Mouse (Mus musculus): ENCODE measurements around the gene Grin3b.

Gene Grin3b

DNA sequence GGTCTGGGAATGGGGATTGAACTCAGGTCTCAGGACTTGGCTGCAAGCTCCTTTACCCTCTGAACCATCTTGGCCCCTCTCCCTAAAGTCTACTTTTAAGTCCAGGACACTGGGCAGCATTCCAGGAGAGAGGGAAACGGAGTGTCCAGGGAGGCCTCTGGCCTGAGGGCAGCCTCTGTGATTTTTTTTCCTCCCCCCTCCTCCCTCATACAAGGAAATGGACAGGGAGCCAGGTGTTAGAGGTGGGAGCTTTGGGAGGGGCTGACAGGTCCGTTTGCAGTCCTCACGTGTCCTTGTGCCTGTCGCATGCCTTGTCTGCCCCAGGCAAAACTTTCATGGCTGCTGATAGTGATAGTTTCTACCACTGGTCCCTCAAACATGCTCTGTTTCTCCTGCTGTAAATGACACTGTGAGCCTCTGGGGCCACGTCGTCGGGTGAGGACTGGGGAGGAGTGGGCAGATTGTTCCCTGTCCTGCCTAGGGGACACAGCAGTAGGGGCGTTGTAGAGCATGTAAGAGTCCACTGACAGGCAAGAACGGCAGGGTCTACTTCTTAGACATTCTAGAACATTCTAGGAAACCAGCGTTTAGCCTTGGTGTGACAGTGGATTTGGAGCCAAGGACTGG is 34.1 kb upstream of the Grin3b start:
- peak; percentile 70 for DNase-seq (ENCODE audit: low spot score)

DNA sequence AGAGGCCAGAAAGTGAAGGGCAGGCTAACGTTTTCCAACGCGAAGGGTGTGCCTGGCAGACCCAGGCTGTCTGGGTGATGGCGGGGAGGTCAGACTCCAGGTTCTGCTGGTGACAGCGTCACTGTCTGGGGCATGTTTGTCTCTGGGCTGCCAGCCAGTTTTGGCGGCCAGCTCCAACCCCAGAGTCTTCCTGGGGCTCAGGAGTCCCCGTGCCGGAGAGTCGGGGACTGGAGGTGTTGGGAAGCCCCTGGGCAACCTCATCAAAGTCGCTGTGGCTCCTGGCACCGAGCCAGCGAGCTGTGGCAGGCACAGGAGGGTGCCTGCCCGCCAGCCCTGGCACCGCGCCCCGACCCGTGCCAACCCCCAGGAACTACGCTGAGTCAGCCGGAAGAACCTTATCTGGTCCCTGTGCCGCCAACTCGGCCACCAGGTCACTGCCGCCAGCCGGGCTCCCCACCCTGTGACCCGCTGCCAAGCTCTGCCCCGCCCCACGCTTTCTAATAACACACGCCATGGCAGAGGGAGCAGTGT is 33.5 kb upstream of the Grin3b start:
- no peak for DNase-seq (ENCODE audit: low spot score)

DNA sequence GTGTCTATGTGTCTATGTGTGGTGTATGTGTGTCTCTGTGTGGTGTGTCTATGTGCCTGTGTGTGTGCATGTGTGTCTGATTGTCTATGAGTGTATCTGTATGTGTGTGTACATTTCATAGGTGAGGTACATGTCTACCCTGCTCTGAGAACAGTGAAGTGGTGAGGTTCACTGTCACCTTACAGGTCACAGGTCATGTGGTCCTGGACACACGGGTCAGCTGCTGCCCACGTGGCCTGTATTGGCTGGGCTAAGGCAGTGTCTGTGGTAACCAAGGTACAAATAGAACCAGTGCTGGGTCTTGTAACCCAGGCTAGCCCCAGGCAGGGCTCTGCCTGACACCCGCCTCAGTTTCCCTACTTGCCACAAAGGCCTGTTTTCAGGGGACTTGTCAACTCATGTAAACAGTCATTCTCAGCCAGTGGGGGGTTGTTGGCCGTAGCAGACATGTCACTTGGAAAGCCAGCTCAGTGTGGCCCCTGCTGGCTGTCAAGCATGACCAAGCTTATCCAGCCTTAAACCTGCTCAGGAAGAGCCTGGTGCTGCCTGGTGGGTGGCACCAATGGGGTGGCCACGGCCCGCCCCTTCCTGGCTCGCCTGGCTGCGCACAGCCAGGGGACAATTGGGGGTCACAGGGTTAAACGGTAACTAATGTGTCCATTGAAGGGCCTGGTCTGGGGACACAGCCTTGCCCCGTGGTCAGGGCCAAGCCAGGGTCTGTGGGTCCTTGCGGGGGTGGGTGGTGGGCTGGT is 32.6 kb upstream of the Grin3b start:
- no peak for DNase-seq (ENCODE audit: low spot score)

DNA sequence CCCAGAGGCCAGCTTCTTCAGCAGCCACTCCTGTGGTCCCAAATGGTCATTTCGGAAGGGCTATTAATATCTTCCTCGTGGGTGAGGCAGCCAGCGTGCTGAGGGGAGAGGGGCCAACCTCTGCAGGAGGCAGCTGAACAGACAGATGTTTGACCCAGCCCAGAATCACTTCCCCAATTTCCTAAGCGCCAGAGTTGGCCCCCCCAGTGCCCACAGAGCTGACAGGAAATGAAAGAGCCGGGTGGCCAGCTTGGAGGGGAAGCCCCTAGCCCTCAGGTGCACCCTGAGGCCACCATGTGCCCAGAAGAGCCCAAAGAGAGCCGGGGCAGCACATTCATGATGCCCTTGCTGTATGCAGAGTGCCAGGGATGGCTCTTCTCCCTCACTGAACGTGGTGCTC is 29.8 kb upstream of the Grin3b start:
- DNase-seq (ENCODE audit: low spot score) = no peak

DNA sequence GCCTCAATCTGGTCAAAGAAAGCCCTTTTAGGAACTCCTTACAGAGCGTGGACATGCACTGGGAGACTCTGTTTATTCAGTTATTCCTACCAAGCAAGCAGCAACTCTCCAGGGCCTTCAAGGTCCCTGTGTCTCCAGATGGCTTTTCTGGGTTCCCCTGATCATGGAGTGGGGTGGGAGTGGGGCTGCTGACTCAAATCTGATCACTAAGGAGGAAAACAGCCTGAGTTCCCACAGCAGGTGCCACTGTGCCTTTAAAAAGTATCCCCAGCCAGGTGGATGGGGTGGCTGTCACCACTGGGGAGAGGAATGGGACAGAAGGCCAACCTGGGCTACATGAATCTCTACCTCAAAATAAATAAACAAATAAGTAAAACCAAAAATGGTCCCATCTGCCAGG is 27.5 kb upstream of the Grin3b start:
- no peak for DNase-seq (ENCODE audit: low spot score)

DNA sequence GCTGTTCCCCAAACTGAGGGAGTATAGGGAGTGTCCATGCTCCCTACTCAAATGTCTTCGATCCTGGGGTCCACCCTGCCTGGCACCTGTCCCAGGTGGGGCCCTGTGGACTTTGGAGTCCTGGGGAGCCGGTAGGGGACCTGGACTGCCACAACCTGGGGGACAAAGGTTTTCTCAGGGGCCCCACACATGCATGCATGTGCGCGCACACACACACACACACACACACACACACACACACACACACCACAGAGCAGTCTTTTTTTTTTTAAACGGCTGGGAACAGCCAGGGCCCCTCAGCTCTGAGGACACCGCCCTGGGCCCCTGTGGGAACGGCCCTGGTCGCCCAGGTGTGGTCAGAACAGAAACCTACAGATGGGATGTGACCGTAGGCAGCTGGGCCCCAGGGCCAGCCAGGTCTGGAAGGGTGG is 27.0 kb upstream of the Grin3b start:
- no peak for DNase-seq (ENCODE audit: low spot score)

DNA sequence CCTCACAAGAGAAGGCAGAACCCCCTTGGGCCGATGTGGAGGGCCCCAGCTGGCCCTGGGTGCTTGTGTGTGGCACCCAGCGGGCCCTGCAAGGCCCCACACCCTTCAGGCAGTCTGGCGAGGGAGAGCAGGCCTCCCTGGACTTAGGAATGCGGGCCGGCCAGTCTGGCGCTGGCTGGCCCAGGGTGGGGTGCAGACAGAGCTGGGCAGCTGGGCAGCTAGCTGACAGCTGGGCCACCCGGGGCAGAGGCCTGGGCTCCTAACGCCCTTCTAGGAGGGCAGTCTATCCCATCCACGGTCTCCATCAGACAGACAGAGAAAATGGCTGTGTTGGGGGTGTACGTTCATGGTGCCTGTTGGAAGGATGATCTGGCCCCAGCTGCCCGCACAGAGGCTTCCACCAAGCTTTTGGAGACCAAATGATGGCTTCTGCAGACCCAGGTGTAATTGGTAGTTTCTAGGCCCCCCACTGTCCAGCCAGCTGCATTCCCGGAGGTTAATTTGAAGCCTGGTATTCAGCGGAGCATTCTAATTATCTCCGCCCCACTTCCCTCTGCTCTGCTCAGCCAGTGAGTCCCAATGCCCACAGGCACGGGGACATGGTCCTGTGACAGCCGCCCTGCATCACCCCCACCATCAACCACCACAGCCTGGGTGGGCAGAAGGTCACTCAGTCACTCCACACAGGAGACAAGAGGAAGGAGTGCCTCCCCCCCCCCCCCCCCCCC is 24.8 kb upstream of the Grin3b start:
- no peak for DNase-seq (ENCODE audit: low spot score)

DNA sequence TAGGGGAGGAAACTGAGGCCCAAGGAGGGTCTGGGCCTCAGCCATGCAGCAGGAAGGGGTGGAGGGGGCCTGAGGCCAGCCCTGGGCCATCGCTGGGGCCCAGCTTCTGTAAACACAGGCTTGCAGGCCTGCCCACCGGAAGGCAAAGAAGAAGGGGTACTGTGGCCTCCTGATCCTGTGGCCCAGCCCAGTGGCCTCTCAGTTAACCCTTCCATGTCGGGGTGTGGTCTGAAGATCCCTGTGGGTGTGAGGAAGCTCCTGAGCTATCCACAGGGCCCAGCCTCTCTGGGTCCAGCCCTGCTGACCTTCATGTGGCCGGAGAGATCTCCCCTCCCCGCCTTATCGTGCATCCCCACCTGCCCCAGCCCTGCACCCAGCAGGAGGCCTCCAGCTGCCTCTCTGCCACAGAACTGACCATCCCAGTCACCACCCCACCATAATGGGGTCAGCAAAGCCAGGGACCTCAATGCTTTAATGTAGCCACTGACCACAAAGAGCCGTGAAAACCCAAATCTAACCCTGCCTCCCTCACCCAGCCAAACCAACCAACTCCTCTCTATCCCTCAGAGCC is 23.7 kb upstream of the Grin3b start:
- no peak for DNase-seq (ENCODE audit: low spot score)

DNA sequence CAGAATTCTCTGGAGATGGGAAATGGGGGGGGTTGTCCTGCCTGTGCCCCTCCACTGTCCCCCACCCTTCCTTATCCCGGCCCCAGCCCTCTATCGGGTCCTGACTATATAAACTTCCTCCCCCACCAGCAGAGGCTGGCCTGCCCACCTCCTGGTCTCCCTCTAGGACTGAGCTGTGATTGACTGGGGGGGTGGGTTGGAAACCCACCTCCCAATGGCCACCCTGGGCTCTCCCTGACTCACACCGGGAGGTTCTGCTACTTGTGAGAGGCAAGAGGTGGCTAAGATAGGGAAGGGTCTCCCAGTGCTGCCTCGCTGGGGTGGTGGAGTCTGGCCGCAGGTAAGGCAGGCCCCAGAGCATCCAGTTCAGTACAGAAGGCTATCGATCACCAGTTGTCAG is 23.0 kb upstream of the Grin3b start:
- DNase-seq (ENCODE audit: low spot score) = no peak

DNA sequence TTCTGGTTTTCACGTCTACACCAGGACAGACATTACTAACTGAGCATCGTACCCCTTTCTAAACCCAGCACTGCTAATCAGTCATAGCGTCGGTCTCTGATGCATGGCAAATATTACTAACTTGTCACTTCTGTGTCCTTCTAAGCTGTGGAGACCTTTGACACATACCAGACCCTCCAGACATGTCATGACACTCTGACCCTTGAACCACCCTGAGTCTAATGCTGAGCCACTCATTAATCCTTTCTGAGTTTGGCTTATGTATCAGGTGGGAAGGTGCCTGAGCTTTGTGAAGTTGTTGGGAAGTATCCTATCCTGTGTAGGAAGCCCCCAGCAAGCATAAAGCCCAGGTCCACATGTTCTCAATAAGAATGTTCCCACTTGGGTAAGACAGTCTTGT is 20.6 kb upstream of the Grin3b start:
- DNase-seq (ENCODE audit: low spot score) = no peak

DNA sequence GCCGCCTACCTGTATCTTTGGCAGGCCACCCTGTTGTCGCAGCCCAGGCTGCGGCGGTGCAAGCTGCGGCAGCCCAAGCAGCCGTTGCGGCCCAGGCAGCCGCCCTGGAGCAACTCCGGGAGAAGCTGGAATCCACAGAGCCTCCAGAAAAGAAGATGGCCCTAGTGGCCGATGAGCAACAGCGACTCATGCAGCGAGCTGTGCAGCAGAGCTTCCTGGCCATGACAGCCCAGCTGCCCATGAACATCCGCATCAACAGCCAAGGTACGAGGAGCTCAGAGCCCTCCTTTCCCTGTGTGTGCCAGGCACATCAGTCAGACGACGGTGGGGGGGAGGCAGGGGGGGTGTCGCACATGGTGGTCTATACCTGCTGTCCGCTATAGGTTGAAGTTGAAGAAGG is 19.9 kb upstream of the Grin3b start:
- no peak for DNase-seq (ENCODE audit: low spot score)

DNA sequence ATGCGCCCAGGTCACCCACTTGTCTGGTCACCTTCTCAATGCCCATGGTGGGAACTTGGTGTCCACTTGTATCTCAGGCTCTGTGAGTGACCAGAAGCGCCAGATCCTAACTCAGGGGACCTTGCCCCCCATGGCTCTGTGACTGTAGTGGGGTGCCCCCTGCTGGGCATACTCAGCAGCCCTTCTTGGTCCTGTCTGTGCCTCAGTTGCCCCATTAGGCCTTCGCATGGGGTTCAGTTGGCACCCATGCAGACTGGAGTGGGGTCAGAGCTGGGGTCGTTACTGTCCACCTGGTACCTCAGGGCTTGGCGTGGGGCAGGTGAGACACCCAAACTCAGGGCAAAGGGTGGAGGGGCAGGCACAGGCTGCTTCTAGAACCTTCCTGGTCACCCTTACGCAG is 16.6 kb upstream of the Grin3b start:
- peak; percentile 31 for DNase-seq (ENCODE audit: low spot score)

DNA sequence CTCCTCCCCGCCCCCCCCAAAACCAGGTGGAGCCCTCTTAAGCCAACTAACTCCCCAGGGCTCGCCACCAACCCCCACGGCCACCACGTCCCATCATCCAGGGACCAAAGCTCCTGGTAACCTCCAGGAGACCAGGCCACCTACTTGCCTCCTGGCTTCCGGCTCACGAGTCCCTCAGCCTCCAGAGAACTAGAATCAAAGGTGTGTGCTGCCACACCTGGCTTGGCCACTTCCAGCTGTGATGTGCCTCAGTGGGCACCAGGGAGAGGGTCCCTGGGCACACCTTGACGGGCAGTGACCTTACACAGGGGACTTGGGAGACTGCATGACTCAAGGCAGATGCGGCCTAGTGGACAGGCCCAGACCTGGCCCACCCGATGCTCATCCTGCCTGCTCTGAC is 14.8 kb upstream of the Grin3b start:
- DNase-seq (ENCODE audit: low spot score) = no peak

DNA sequence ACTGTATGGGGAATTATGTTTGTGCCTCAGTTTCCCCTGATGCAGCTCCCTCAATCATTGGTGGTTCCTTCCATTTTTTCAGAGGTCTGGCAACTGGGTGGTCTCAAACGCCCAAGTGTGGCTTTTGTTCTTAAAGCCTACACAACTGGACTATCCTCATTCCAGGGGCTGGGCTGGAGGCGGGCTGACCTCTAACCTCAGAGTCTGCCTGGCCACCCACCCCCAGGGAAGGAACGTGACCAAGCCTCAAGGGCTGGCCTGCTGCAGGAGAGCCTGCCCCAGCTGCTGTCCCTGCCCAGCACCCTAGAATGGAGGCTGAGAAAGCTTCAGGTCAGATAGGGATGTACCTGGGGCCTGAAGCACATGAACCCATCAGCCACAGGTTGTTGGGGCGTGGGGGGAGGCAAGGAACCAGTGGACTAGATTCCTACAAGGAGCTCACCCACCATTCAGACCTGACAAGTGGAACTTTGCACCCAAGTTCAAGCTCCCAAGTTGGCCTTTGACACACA is 13.8 kb upstream of the Grin3b start:
- no peak for DNase-seq (ENCODE audit: low spot score)

DNA sequence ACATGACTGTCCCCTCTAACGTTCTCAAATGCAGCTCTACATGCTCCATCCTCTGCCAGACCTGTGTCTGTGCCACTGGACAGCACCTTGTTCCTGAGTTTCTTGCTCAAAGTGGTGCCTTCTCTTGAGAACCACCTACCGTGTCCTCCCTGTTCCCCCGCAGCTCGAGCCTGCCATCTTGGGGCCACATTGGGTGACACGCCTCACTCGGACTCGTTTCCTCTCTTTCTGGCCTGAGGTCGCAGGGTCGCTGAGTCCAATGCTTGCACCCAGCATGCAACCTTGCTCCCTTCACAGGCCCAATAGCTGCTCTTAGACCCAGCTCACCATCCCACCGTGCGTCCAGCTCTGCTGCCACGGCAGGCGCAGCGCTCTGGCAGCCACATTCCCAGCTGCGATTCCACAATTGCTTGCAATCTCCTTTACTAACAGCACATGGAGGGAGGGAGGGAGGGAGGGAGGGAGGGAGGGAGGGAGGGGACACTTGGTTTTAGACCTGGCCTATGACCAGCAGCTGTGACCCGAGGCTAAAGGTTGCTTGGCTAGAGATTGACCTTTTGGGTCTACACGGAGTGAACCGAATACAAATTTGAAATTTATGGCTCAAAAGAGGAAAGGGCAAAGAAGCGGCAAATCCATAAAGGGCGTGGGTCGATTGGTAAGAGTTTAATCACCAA is 12.2 kb upstream of the Grin3b start:
- DNase-seq (ENCODE audit: low spot score) = peak; percentile 86

DNA sequence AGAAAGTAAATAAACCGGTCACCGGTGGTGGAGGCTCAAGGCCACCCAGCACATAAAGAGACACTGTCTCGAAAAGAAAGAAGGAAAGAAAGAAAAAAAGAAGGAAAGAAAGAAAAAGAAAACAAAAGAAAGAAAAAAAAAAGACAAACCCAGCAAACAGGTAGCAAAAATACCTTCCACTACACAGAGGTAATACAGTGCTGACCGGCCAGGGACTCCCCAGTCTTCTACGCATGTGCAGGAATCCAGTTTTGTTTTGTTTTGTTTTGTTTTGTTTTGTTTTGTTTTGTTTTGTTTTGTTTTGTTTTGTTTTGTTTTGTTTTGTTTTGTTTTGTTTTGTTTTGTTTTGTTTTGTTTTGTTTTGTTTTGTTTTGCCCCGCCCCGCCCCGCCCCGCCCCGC is 11.1 kb upstream of the Grin3b start:
- DNase-seq (ENCODE audit: low spot score) = peak; percentile 50

DNA sequence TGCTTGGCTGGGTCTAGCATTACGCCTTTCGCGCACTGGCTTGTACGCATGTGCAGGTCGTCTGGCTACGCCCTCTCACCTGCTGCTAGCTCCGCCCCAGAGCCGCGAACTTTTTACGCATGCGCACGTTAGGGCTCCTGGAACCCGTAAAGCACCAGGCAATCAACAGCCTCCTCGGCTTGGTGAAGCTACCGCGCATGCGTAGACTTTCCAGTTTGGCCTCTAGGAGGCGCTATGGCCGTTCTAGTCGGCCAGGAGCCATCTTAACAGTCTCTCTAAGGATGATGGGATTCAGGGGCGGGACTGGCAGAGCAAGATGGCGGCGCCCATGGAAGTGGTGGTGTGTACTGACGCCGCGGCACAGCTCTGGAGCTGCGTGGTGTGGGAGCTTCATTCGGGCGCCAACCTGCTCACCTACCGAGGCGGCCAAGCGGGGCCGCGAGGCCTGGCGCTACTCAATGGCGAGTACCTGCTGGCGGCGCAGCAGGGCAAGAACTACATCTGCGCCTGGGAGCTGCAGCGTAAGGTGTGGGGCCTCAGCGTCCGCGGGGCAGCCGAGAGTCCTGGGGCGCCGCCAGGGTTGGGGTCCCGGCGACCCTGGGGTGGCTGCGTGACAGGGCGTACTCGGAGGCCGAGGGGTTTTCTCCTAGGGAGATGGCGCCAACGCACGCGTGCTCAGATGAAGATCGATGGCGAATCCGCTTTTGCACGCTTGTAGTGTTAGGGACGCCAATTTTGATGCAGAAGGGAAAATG is 10.5 kb upstream of the Grin3b start, which contains the start of gene Wdr18:
Gene Wdr18 (plus strand): TSS at position 306 of the 755 bp plus-strand sequence.
- peak; percentile 100 for DNase-seq (ENCODE audit: low spot score)

DNA sequence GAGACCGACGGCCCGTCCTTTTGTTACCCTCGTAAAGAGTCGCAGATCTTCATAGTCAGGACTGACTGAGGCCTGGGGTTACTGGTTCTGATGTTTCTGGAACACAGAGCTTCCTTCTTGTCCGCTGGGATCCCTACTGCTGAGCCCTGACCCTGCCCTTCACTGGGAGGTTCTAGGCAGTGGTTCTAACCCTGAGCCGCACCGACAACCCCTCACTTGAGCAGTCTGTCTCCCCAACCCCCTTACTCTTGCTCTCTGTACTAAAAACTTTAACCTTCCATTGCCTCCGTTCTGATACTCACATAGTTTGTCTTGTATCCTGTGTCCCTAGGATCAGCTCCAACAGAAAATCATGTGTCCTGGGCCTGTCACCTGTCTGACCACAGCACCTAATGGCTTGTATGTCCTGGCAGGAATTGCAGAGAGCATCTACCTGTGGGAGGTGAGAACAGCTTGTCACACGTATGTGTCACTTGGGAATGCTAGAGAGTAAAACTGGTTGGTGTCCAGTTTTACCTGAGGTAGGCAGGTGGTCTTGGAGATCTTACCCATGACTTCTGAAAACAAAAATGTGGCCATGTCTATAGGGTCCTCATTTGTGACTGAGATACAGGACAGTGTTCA is 9.7 kb upstream of the Grin3b start:
- no peak for DNase-seq (ENCODE audit: low spot score)

DNA sequence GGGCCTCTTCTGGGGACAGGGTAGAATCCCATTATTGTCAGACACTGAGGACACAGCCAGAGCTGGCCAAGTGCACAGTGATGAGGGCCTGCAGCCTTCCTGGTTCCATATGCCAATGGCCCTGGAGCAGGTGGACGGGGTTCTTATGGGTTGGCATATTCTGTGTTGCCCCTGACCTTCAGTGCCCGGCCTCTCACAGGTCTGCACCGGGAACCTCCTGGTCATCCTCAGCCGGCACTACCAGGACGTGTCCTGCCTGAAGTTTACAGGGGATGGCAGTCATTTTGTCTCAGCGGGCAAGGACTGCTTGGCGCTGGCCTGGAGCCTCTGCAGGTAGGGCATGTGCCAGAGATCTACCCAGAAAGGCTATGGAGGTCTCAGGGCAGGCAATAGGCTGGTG is 5.8 kb upstream of the Grin3b start:
- no peak for DNase-seq (ENCODE audit: low spot score)

DNA sequence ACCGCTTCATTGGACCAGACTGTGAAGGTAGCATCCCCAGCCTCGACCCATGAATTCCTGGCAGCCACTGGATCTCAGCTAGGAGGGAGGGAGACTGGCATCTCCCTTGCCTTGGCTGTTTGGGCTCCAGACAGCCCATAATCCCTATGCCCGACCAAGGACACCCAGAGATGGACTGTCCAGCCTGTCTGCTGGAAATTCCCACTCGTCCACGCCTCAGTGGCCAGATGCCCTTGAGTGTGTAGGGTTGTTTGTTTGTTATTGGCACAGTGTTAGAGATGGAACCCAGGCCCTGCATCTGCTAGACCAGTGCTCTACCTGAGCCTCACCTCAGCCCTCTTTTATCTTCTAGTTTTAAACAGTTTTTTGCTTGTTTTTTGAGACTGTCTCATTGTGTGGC is 5.2 kb upstream of the Grin3b start:
- DNase-seq (ENCODE audit: low spot score) = no peak

Measured in adipocyte (in vitro differentiated cells).